Mouse (Mus musculus) liver, adult 2 months (tissue): ENCODE data around the gene Tnnc2.

Experiments used
- CTCF ChIP-seq: fragments of 200-500 bp; IDR thresholded peaks from 2 replicates; pipeline ENCODE4 v1.5.1; 2011; ENCODE audit warnings: low read depth, low read length, control low read depth
- POLR2A ChIP-seq: fragments of 200-500 bp; IDR thresholded peaks from 2 replicates; pipeline ENCODE4 v1.6.1; 2011; ENCODE audit warnings: low read length, control low read depth; ENCODE audit not compliant: insufficient read depth; ENCODE audit errors: extremely low read depth

- TF ChIP-seq CTCF = no peak
- no peak for TF ChIP-seq POLR2A
Measured at GRCm38 (mm10) chr2:164761971-164762370, 17.8 kb downstream of the Tnnc2 start.
